Mouse (Mus musculus): ENCODE data around the gene Prrxl1. TPM values are rescaled to one million over a fixed set of nuclear protein-coding genes. Genes with fewer than 3 reads are reported as not detected.

The Prrxl1 gene
- polyA plus RNA-seq, 1 experiment from 2014 or later, result 53.8 TPM

GRCm38 (mm10) chr14:32663099-32663498, 63.9 kb downstream of the Prrxl1 start:
- H3K36me3 ChIP-seq (ENCODE audit: control insufficient read depth, insufficient read depth, low read length), result no peaks in the 10 kb centered on the region
- no peaks in the 10 kb centered on the region; the same call in 1 of the 2 replicates for H3K27me3 ChIP-seq (replicated peaks; ENCODE audit: control insufficient read depth, insufficient read depth, low read length)
- H3K9ac ChIP-seq (ENCODE audit: low read depth, low read length), result no peak overlapping the region
- no peak for ATAC-seq
- 87% methylated on average over 6 of the region's 6 CpGs for WGBS
- no peak overlapping the region for H3K27ac ChIP-seq (ENCODE audit: low read depth, low read length)
- H3K9me3 ChIP-seq (ENCODE audit: control insufficient read depth, low read length), result no peaks in the 10 kb centered on the region
- H3K4me2 ChIP-seq (ENCODE audit: low read length), result no peak overlapping the region
- no peaks in the 10 kb centered on the region for H3K4me1 ChIP-seq (ENCODE audit: control insufficient read depth, insufficient read depth, low read depth, low read length)
- H3K4me3 ChIP-seq (ENCODE audit: low read length), result no peak overlapping the region

DNA sequence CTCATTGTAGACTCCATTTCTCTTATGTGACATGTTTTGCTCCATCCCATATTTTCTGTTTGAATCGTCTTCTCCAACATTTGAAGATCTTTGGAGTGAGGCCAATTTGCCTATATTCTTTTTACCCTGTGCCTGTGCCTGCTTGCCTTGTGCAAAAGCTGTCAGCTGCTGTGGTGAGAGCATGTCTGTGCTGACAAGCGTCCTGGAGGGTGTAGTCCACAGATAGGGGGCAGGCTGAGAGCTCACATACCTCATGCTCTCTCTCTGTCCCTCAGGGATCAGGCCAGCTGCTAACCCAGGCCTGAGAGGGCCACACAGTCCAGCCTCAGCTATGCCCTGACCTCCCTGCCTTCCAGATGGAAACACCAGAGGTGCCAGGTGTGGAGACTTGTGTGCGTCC, 74.0 kb downstream of the Prrxl1 start:
- no peak for ATAC-seq
- Histone ChIP-seq H3K9ac (ENCODE audit: low read depth, low read length) (no peak overlapping the region), H3K36me3 (ENCODE audit: control insufficient read depth, insufficient read depth, low read length) (no peaks in the 10 kb centered on the region), H3K27ac (ENCODE audit: low read depth, low read length) (no peak overlapping the region), H3K4me1 (ENCODE audit: control insufficient read depth, insufficient read depth, low read depth, low read length) (no peaks in the 10 kb centered on the region), H3K4me3 (ENCODE audit: low read length) (no peak overlapping the region), H3K4me2 (ENCODE audit: low read length) (no peak overlapping the region), H3K27me3 (replicated peaks; ENCODE audit: control insufficient read depth, insufficient read depth, low read length) (no peaks in the 10 kb centered on the region), H3K9me3 (ENCODE audit: control insufficient read depth, low read length) (no peaks in the 10 kb centered on the region)
- 54% methylated on average over 3 of the region's 3 CpGs for WGBS

DNA sequence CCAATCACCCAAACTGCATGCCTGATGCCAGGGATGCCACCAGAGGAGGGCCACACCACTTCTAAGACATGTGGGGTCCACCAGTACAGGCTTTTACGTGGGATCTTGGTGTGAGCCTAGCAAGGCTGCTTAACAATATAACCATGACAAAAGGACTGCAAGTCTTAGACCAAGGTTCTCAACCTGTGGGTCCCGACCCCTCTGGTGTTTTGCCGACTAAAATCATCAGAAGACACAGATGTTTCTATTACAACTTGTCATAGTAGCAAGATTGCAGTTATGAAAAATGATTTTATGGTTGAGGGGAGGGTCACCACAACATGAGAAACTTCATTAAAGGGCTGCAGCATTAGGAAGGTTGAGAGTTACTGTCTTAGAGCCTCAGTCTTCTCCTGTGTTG, 79.4 kb downstream of the Prrxl1 start:
- H3K4me1 ChIP-seq (ENCODE audit: control insufficient read depth, insufficient read depth, low read depth, low read length), result peaks cover 6% of the 10 kb centered on the region
- no peaks in the 10 kb centered on the region for H3K27me3 ChIP-seq (replicated peaks; ENCODE audit: control insufficient read depth, insufficient read depth, low read length)
- no peak overlapping the region for H3K9ac ChIP-seq (ENCODE audit: low read depth, low read length)
- no peak overlapping the region for H3K27ac ChIP-seq (ENCODE audit: low read depth, low read length)
- H3K4me3 ChIP-seq (ENCODE audit: low read length), result no peak overlapping the region
- no peaks in the 10 kb centered on the region for H3K36me3 ChIP-seq (ENCODE audit: control insufficient read depth, insufficient read depth, low read length)
- H3K4me2 ChIP-seq (ENCODE audit: low read length), result no peak overlapping the region
- no peak for ATAC-seq
- H3K9me3 ChIP-seq (ENCODE audit: control insufficient read depth, low read length), result no peaks in the 10 kb centered on the region
- 63% methylated on average over 3 of the region's 3 CpGs for WGBS

- 53% methylated on average over 3 of the region's 3 CpGs for WGBS
- Histone ChIP-seq H3K27me3 (replicated peaks; ENCODE audit: control insufficient read depth, insufficient read depth, low read length) (no peaks in the 10 kb centered on the region), H3K4me1 (ENCODE audit: control insufficient read depth, insufficient read depth, low read depth, low read length) (peaks cover 14% of the 10 kb centered on the region), H3K27ac (ENCODE audit: low read depth, low read length) (no peak overlapping the region), H3K4me3 (ENCODE audit: low read length) (no peak overlapping the region), H3K9me3 (ENCODE audit: control insufficient read depth, low read length) (no peaks in the 10 kb centered on the region), H3K36me3 (ENCODE audit: control insufficient read depth, insufficient read depth, low read length) (no peaks in the 10 kb centered on the region), H3K9ac (ENCODE audit: low read depth, low read length) (no peak overlapping the region), H3K4me2 (ENCODE audit: low read length) (no peak overlapping the region)
- no peak for ATAC-seq
Measured at GRCm38 (mm10) chr14:32681603-32682002, 82.4 kb downstream of the Prrxl1 start.

GRCm38 (mm10) chr14:32682536-32682935, 83.3 kb downstream of the Prrxl1 start:
- no peak for ATAC-seq
- no peaks in the 10 kb centered on the region for H3K36me3 ChIP-seq (ENCODE audit: control insufficient read depth, insufficient read depth, low read length)
- peaks cover 14% of the 10 kb centered on the region for H3K4me1 ChIP-seq (ENCODE audit: control insufficient read depth, insufficient read depth, low read depth, low read length)
- H3K9ac ChIP-seq (ENCODE audit: low read depth, low read length), result no peak overlapping the region
- H3K4me3 ChIP-seq (ENCODE audit: low read length), result no peak overlapping the region
- H3K27me3 ChIP-seq (replicated peaks; ENCODE audit: control insufficient read depth, insufficient read depth, low read length), result no peaks in the 10 kb centered on the region
- no peak overlapping the region for H3K27ac ChIP-seq (ENCODE audit: low read depth, low read length)
- whole genome bisulfite sequencing, result 90% methylated on average over 12 of the region's 12 CpGs
- H3K9me3 ChIP-seq (ENCODE audit: control insufficient read depth, low read length), result no peaks in the 10 kb centered on the region
- H3K4me2 ChIP-seq (ENCODE audit: low read length), result no peak overlapping the region

DNA sequence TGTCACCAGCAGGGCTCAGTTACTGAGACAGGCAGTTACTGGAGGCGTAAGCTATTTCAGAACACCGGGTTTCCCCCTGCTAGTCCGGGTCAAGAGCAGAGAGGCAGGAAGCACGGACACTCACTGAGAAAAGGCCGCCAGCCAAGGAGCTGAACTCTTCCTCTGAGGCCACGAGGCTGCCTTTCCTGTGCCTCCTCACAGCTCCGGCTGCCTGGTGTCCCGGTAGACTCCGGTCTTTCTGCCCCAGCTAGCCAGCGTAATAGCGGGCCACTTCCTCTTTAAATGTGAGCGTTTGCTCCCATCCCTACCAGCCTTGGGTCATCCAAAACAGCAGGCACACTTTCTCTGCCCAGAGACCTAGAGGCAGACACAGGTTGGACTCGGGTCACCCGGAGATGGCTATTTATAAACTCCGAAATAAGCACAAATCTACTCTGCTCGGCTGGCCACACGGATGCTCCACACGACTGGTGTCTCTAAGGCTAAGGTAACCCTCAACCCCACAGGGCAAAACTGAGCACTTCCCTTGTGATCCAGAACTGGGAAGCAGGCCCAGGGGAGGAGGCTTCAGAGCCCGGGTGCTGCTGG, 84.1 kb downstream of the Prrxl1 start:
- H3K36me3 ChIP-seq (ENCODE audit: control insufficient read depth, insufficient read depth, low read length), result no peaks in the 10 kb centered on the region
- ATAC-seq, result no peak
- no peaks in the 10 kb centered on the region for H3K9me3 ChIP-seq (ENCODE audit: control insufficient read depth, low read length)
- H3K9ac ChIP-seq (ENCODE audit: low read depth, low read length), result no peak overlapping the region
- no peak overlapping the region for H3K27ac ChIP-seq (ENCODE audit: low read depth, low read length)
- no peaks in the 10 kb centered on the region for H3K27me3 ChIP-seq (replicated peaks; ENCODE audit: control insufficient read depth, insufficient read depth, low read length)
- H3K4me3 ChIP-seq (ENCODE audit: low read length), result no peak overlapping the region
- H3K4me2 ChIP-seq (ENCODE audit: low read length), result peak overlapping the region; percentile 41
- WGBS, result 54% methylated on average over 19 of the region's 19 CpGs
- H3K4me1 ChIP-seq (ENCODE audit: control insufficient read depth, insufficient read depth, low read depth, low read length), result peaks cover 14% of the 10 kb centered on the region

DNA sequence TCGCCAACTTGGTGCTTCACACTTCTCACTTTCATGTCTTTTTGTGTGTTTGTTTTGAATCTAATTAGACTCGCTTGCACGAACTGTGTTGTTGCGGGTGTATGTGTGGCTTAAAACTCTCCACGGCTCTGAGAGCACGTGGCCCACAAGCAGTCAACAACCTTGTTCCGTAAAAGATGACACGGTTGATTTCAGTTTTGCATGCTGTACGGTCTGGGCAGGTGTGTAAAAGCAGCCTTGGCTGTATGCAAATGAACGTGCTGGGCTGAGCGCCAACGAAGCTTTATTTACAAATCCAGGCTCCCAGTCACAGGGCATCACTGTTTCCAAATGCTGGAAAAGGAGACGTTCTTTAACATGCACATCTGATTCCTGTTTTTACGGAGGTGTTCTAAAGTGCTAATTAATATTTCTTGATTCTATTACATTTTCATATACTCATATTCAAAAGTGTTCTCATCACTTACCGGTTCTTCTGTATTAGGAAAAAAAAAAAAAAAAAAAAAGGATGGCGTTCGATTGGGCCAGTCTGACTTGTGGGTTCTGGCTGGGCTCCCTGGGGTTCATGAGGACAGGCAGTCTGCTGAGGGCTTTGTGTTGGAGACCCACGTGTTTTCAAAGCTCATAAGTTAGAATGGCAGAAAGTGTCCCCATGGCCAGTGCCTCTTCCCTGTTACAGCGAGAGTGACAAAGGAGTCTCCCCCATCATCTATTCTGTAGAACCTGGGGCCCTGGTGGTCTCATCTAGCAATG, 85.0 kb downstream of the Prrxl1 start:
- Histone ChIP-seq H3K9me3 (ENCODE audit: control insufficient read depth, low read length) (no peaks in the 10 kb centered on the region), H3K4me1 (ENCODE audit: control insufficient read depth, insufficient read depth, low read depth, low read length) (peaks cover 14% of the 10 kb centered on the region), H3K27me3 (replicated peaks; ENCODE audit: control insufficient read depth, insufficient read depth, low read length) (no peaks in the 10 kb centered on the region), H3K4me2 (ENCODE audit: low read length) (peak overlapping the region; percentile 41), H3K27ac (ENCODE audit: low read depth, low read length) (no peak overlapping the region), H3K4me3 (ENCODE audit: low read length) (no peak overlapping the region), H3K36me3 (ENCODE audit: control insufficient read depth, insufficient read depth, low read length) (no peaks in the 10 kb centered on the region), H3K9ac (ENCODE audit: low read depth, low read length) (no peak overlapping the region)
- WGBS, result 29% methylated on average over 19 of the region's 19 CpGs
- ATAC-seq, result no peak

- H3K9me3 ChIP-seq (ENCODE audit: control insufficient read depth, low read length), result no peaks in the 10 kb centered on the region
- H3K4me3 ChIP-seq (ENCODE audit: low read length), result no peak overlapping the region
- H3K27me3 ChIP-seq (replicated peaks; ENCODE audit: control insufficient read depth, insufficient read depth, low read length), result no peaks in the 10 kb centered on the region
- ATAC-seq, result no peak
- H3K27ac ChIP-seq (ENCODE audit: low read depth, low read length), result no peak overlapping the region
- no peaks in the 10 kb centered on the region for H3K36me3 ChIP-seq (ENCODE audit: control insufficient read depth, insufficient read depth, low read length)
- no peak overlapping the region for H3K9ac ChIP-seq (ENCODE audit: low read depth, low read length)
- H3K4me2 ChIP-seq (ENCODE audit: low read length), result no peak overlapping the region
- 85% methylated on average over 19 of the region's 19 CpGs for WGBS
- H3K4me1 ChIP-seq (ENCODE audit: control insufficient read depth, insufficient read depth, low read depth, low read length), result peaks cover 14% of the 10 kb centered on the region
Measured at GRCm38 (mm10) chr14:32684735-32685105, 85.5 kb downstream of the Prrxl1 start.

GRCm38 (mm10) chr14:32685124-32685826, 86.1 kb downstream of the Prrxl1 start, which contains the start of gene 3425401B19Rik:
TSS of gene 3425401B19Rik (minus strand) at chr14:32685293.
- H3K4me3 ChIP-seq (ENCODE audit: low read length), result no peak within 1 kb of the TSS
- peaks cover 14% of the 10 kb centered on the region for H3K4me1 ChIP-seq (ENCODE audit: control insufficient read depth, insufficient read depth, low read depth, low read length)
- no peaks in the 10 kb centered on the region for H3K36me3 ChIP-seq (ENCODE audit: control insufficient read depth, insufficient read depth, low read length)
- no peak for ATAC-seq
- H3K27ac ChIP-seq (ENCODE audit: low read depth, low read length), result no peak within 1 kb of the TSS
- H3K4me2 ChIP-seq (ENCODE audit: low read length), result peak within 1 kb of the TSS; percentile 41
- 68% methylated on average over 16 of the region's 16 CpGs for WGBS
- H3K9me3 ChIP-seq (ENCODE audit: control insufficient read depth, low read length), result no peaks in the 10 kb centered on the region
- no peak within 1 kb of the TSS for H3K9ac ChIP-seq (ENCODE audit: low read depth, low read length)
- no peaks in the 10 kb centered on the region for H3K27me3 ChIP-seq (replicated peaks; ENCODE audit: control insufficient read depth, insufficient read depth, low read length)
